Mouse (Mus musculus) kidney, postnatal 0 days (tissue): Measurements from ENCODE around the gene Fbxl17. TPM values are rescaled to one million over a fixed set of nuclear protein-coding genes. Genes with fewer than 3 reads are reported as not detected.

ENCODE experiments used
- ATAC-seq: fragments of 200-750 bp; cut with Nextera tagmentation; replicated peaks from 2 replicates; pipeline ENCODE4 v1.8.0; 2017; ENCODE audit warnings: low read depth, moderate number of reproducible peaks, moderate TSS enrichment, moderate library complexity; ENCODE audit not compliant: low FRiP score
- DNase-seq: peaks from one replicate; pipeline ENCODE4 v3.0.0-alpha.2; 2016; ENCODE audit warnings: low spot score
- H3K27ac ChIP-seq: fragments of 300-500 bp; sonication (generic); 2 replicates; pipeline ENCODE4 v1.5.1; 2014; ENCODE audit warnings: mild to moderate bottlenecking
- H3K27me3 ChIP-seq: fragments of 300-500 bp; sonication (generic); 2 replicates; pipeline ENCODE4 v1.6.1; 2014; ENCODE audit warnings: low read length, mixed read lengths; ENCODE audit not compliant: insufficient read depth
- H3K36me3 ChIP-seq: fragments of 300-500 bp; sonication (generic); 2 replicates; pipeline ENCODE4 v1.6.1; 2014; ENCODE audit warnings: low read length, mixed read lengths; ENCODE audit not compliant: insufficient read depth
- H3K4me1 ChIP-seq: fragments of 300-500 bp; sonication (generic); replicated peaks from 2 replicates; pipeline ENCODE4 v1.6.1; 2014; ENCODE audit warnings: antibody characterized with exemption, low read length, mixed read lengths; ENCODE audit not compliant: insufficient read depth
- H3K4me2 ChIP-seq: fragments of 300-500 bp; sonication (generic); 2 replicates; pipeline ENCODE4 v1.6.1; 2014; ENCODE audit warnings: mild to moderate bottlenecking, low read length, moderate library complexity, mixed read lengths
- H3K4me3 ChIP-seq: fragments of 300-500 bp; sonication (generic); replicated peaks from 2 replicates; pipeline ENCODE4 v1.5.1; 2014; ENCODE audit warnings: low read depth, low read length
- H3K9ac ChIP-seq: fragments of 300-500 bp; sonication (generic); 2 replicates; pipeline ENCODE4 v1.6.1; 2014; ENCODE audit warnings: low read depth, low read length
- H3K9me3 ChIP-seq: fragments of 300-500 bp; sonication (generic); replicated peaks from 2 replicates; pipeline ENCODE4 v1.6.1; 2016; ENCODE audit warnings: low read length, inconsistent platforms, mixed read lengths
- CTCF ChIP-seq: IDR thresholded peaks from 2 replicates; pipeline ENCODE4 v1.5.1; 2016; ENCODE audit warnings: antibody characterized with exemption, low read depth, mild to moderate bottlenecking, moderate library complexity
- whole genome bisulfite sequencing: fragments of 180-500 bp; shearing (Covaris S2); extraction: QIAGEN DNeasy Blood & Tissue Kit; methylation state at CpG from one replicate; pipeline ENCODE4 v1.1.7; 2014; 5-methylcytosine and 5-hydroxymethylcytosine counted together
- polyA plus RNA-seq: library from polyadenylated mRNA; unstranded; fragments of >200 nt; fragmentation: Nextera tagmentation; extraction: Ambion mirVana; gene quantifications from 2 replicates; pipeline ENCODE4 v1.2.1, GENCODE M21; 2015

Fbxl17 gene
- polyA plus RNA-seq, 1 experiment from 2014 or later, result 9.0 TPM

GRCm38 (mm10) chr17:63095017-63095416, 404.8 kb downstream of the Fbxl17 start:
- TF ChIP-seq CTCF, result no peak
- Histone ChIP-seq H3K4me2 (no peak overlapping the region), H3K4me1 (no peaks in the 10 kb centered on the region), H3K27ac (no peak overlapping the region), H3K4me3 (no peak overlapping the region), H3K9ac (no peak overlapping the region), H3K9me3 (no peaks in the 10 kb centered on the region), H3K36me3 (no peaks in the 10 kb centered on the region), H3K27me3 (no peaks in the 10 kb centered on the region)
- no peak for DNase-seq
- WGBS, result 71% methylated on average over 4 of the region's 4 CpGs
- no peak for ATAC-seq

GRCm38 (mm10) chr17:63093184-63093583, 406.6 kb downstream of the Fbxl17 start:
- Histone ChIP-seq H3K4me2 (no peak overlapping the region), H3K4me1 (no peaks in the 10 kb centered on the region), H3K27ac (no peak overlapping the region), H3K9me3 (no peaks in the 10 kb centered on the region), H3K4me3 (no peak overlapping the region), H3K27me3 (no peaks in the 10 kb centered on the region), H3K9ac (no peak overlapping the region), H3K36me3 (no peaks in the 10 kb centered on the region)
- TF ChIP-seq CTCF, result no peak
- ATAC-seq, result no peak
- DNase-seq, result no peak
- WGBS, result 63% methylated on average over 4 of the region's 4 CpGs

- no peak overlapping the region for H3K27ac ChIP-seq
- no peaks in the 10 kb centered on the region for H3K4me1 ChIP-seq
- H3K4me2 ChIP-seq, result no peak overlapping the region
- no peak for ATAC-seq
- TF ChIP-seq CTCF, result no peak
- no peak for DNase-seq
- H3K9ac ChIP-seq, result no peak overlapping the region
- H3K36me3 ChIP-seq, result no peaks in the 10 kb centered on the region
- no peak overlapping the region for H3K4me3 ChIP-seq
- no peaks in the 10 kb centered on the region for H3K9me3 ChIP-seq
- 65% methylated on average over 6 of the region's 6 CpGs for WGBS
- no peaks in the 10 kb centered on the region for H3K27me3 ChIP-seq
Observed at GRCm38 (mm10) chr17:63092774-63093173, 407.0 kb downstream of the Fbxl17 start.

- H3K9me3 ChIP-seq, result no peaks in the 10 kb centered on the region
- no peak for ATAC-seq
- no peaks in the 10 kb centered on the region for H3K27me3 ChIP-seq
- no peak overlapping the region for H3K27ac ChIP-seq
- no peak for TF ChIP-seq CTCF
- no peak overlapping the region for H3K4me3 ChIP-seq
- 89% methylated on average over 3 of the region's 3 CpGs for WGBS
- H3K9ac ChIP-seq, result no peak overlapping the region
- H3K4me2 ChIP-seq, result no peak overlapping the region
- no peak for DNase-seq
- no peaks in the 10 kb centered on the region for H3K4me1 ChIP-seq
- no peaks in the 10 kb centered on the region for H3K36me3 ChIP-seq
Observed at GRCm38 (mm10) chr17:63090112-63090511, 409.7 kb downstream of the Fbxl17 start.

GRCm38 (mm10) chr17:63087265-63087664, 412.6 kb downstream of the Fbxl17 start:
- H3K27me3 ChIP-seq, result no peaks in the 10 kb centered on the region
- H3K4me3 ChIP-seq, result no peak overlapping the region
- H3K4me1 ChIP-seq, result no peaks in the 10 kb centered on the region
- no peak overlapping the region for H3K27ac ChIP-seq
- DNase-seq, result no peak
- TF ChIP-seq CTCF, result no peak
- 76% methylated on average over 10 of the region's 10 CpGs for WGBS
- no peaks in the 10 kb centered on the region for H3K36me3 ChIP-seq
- no peak for ATAC-seq
- no peaks in the 10 kb centered on the region for H3K9me3 ChIP-seq
- no peak overlapping the region for H3K4me2 ChIP-seq
- no peak overlapping the region for H3K9ac ChIP-seq

- no peaks in the 10 kb centered on the region for H3K4me1 ChIP-seq
- no peaks in the 10 kb centered on the region for H3K36me3 ChIP-seq
- H3K27ac ChIP-seq, result no peak overlapping the region
- H3K9ac ChIP-seq, result no peak overlapping the region
- H3K27me3 ChIP-seq, result no peaks in the 10 kb centered on the region
- 73% methylated on average over 3 of the region's 3 CpGs for WGBS
- TF ChIP-seq CTCF, result no peak
- no peak overlapping the region for H3K4me2 ChIP-seq
- H3K9me3 ChIP-seq, result no peaks in the 10 kb centered on the region
- H3K4me3 ChIP-seq, result no peak overlapping the region
- ATAC-seq, result no peak
- no peak for DNase-seq
Observed at GRCm38 (mm10) chr17:63086526-63086925, 413.3 kb downstream of the Fbxl17 start.

- Histone ChIP-seq H3K9ac (no peak overlapping the region), H3K4me2 (no peak overlapping the region), H3K4me3 (no peak overlapping the region), H3K4me1 (no peaks in the 10 kb centered on the region), H3K9me3 (no peaks in the 10 kb centered on the region), H3K27ac (no peak overlapping the region), H3K27me3 (no peaks in the 10 kb centered on the region), H3K36me3 (no peaks in the 10 kb centered on the region)
- TF ChIP-seq CTCF, result no peak
- no peak for ATAC-seq
- no peak for DNase-seq
- 88% methylated on average over 6 of the region's 6 CpGs for WGBS
Observed at GRCm38 (mm10) chr17:63085227-63085626, 414.6 kb downstream of the Fbxl17 start.
